Mouse (Mus musculus) embryonic facial prominence, embryonic 14.5 days (tissue): ENCODE measurements at regions not wholly inside any gene's neighbourhood (a gene's known extent, or its start where the extent isn't known, plus 50 kb on each side); places are given as distances from the start of the nearest gene placed in this dataset.

Experiments
- ATAC-seq: fragments of 200-750 bp; cut with Nextera tagmentation; 2 replicates; pipeline ENCODE4 v1.8.0; 2017; ENCODE audit warnings: low read depth, moderate number of reproducible peaks, moderate TSS enrichment
- DNase-seq: peaks from one replicate; pipeline ENCODE4 v3.0.0-alpha.2; 2015; ENCODE audit warnings: low spot score
- H3K27ac ChIP-seq: fragments of 300-500 bp; sonication (generic); replicated peaks from 2 replicates; pipeline ENCODE4 v1.5.1; 2014; ENCODE audit warnings: low read depth, mild to moderate bottlenecking, low read length, moderate library complexity
- H3K27me3 ChIP-seq: fragments of 300-500 bp; sonication (generic); replicated peaks from 2 replicates; pipeline ENCODE4 v1.6.1; 2014; ENCODE audit warnings: low read length; ENCODE audit not compliant: control insufficient read depth, insufficient read depth
- H3K36me3 ChIP-seq: fragments of 300-500 bp; sonication (generic); 2 replicates; pipeline ENCODE4 v1.6.1; 2014; ENCODE audit warnings: low read length, mixed read lengths; ENCODE audit not compliant: control insufficient read depth, insufficient read depth
- H3K4me1 ChIP-seq: fragments of 300-500 bp; sonication (generic); 2 replicates; pipeline ENCODE4 v1.6.1; 2014; ENCODE audit warnings: antibody characterized with exemption, low read length; ENCODE audit not compliant: control insufficient read depth, insufficient read depth
- H3K4me2 ChIP-seq: fragments of 300-500 bp; sonication (generic); 2 replicates; pipeline ENCODE4 v1.6.1; 2014; ENCODE audit warnings: low read depth, mild to moderate bottlenecking, low read length, moderate library complexity, mixed read lengths
- H3K4me3 ChIP-seq: fragments of 300-500 bp; sonication (generic); 2 replicates; pipeline ENCODE4 v1.5.1; 2014; ENCODE audit warnings: low read depth, mild to moderate bottlenecking, low read length
- H3K9ac ChIP-seq: fragments of 300-500 bp; sonication (generic); 2 replicates; pipeline ENCODE4 v1.6.1; 2014; ENCODE audit warnings: low read depth, mild to moderate bottlenecking, low read length, moderate library complexity, mixed read lengths
- H3K9me3 ChIP-seq: fragments of 300-500 bp; sonication (generic); 2 replicates; pipeline ENCODE4 v1.6.1; 2016; ENCODE audit warnings: low read length; ENCODE audit not compliant: control insufficient read depth
- WGBS: fragments of 180-500 bp; shearing (Covaris S2); extraction: QIAGEN DNeasy Blood & Tissue Kit; methylation state at CpG from one replicate; pipeline ENCODE4 v1.1.7; 2014; 5-methylcytosine and 5-hydroxymethylcytosine counted together

DNA sequence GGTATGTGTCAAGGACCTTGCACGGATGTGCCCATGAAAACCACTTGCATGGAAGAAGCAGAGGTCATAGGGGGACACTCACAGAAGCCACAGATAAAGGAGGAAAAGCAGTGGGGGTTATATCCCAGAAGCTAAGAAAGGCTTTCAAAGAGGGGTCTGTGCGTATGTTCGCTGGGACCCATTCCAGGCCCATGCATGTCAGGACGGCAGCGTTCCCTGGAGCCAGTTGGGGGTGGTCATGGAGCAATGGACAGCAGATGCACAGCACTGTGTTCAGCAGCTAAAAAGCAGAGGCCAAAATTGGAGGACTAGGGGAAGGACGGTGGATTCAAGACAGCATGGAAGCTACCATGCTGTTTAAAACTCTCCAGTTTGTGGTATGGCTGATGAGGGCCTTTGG lies 52.4 kb upstream of the Lhx8 start:
- Histone ChIP-seq H3K4me2 (no peak overlapping the region), H3K27ac (no peak overlapping the region), H3K27me3 (no peaks in the 10 kb centered on the region), H3K4me3 (no peak overlapping the region), H3K4me1 (peaks cover 4% of the 10 kb centered on the region; the same call in 1 of the 2 replicates), H3K9ac (no peak overlapping the region), H3K9me3 (no peaks in the 10 kb centered on the region), H3K36me3 (no peaks in the 10 kb centered on the region)
- DNase-seq (no peak), ATAC-seq (no peak)
- whole genome bisulfite sequencing, result 72% methylated on average over 6 of the region's 6 CpGs

DNA sequence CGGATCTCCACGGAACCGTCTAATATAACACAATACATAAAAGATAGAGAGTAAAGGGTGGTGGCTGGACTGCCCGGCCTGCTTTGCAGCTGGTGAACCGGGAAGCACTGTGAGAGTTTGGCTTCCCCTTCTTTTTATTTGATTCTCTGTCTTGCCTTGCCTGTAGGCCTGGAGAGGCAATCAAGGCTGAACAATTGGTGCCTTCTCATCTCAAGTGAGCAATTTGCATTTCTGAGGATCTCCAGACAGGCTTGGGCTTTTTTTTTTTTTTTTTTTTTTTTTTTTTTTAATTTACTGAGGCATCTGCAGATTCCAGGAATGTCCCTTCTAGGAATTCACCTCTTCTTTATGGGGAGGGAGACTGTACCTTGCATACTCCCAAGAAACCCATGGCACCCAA lies 51.1 kb upstream of the Lhx8 start:
- Histone ChIP-seq H3K9me3 (no peaks in the 10 kb centered on the region), H3K9ac (no peak overlapping the region), H3K36me3 (no peaks in the 10 kb centered on the region), H3K27ac (no peak overlapping the region), H3K4me2 (no peak overlapping the region), H3K4me1 (peaks cover 4% of the 10 kb centered on the region; the same call in 1 of the 2 replicates), H3K27me3 (no peaks in the 10 kb centered on the region), H3K4me3 (no peak overlapping the region)
- DNase-seq (no peak), ATAC-seq (no peak)
- WGBS, result 18% methylated on average over 5 of the region's 5 CpGs
